Mouse (Mus musculus) CD8-positive naive resting alpha-beta T cell, adult 2 months (primary cell): Measurements from ENCODE around the gene Olfr1205.

Experiments used
- DNase-seq, 2 experiments: peaks; one replicate each; pipeline ENCODE4 v3.0.0; 2022; ENCODE audit warnings: low read depth in 2 of 2, low spot score in 2 of 2

Gene Olfr1205

GRCm38 (mm10) chr2:88829437-88829836 is at the start of gene Olfr1205:
Gene Olfr1205 (plus strand): TSS chr2:88829737.
- DNase-seq: no peak

GRCm38 (mm10) chr2:88792736-88793135 is 36.8 kb upstream of the Olfr1205 start, which contains the start of gene Olfr1201:
Gene Olfr1201 (plus strand): TSS chr2:88793036.
- no peak for DNase-seq

- no peak for DNase-seq
Observed at GRCm38 (mm10) chr2:88814196-88814595, 15.3 kb upstream of the Olfr1205 start, which contains the start of gene Olfr1202. Gene Olfr1202 (plus strand): TSS chr2:88814496.

- no peak for DNase-seq
Observed at GRCm38 (mm10) chr2:88838477-88838876, 8.9 kb downstream of the Olfr1205 start.

GRCm38 (mm10) chr2:88848992-88849391 is 19.5 kb downstream of the Olfr1205 start, which contains the start of gene Olfr1204:
Gene Olfr1204 (plus strand): TSS chr2:88849292.
- DNase-seq: no peak

GRCm38 (mm10) chr2:88862931-88863330 is 33.4 kb downstream of the Olfr1205 start, which contains the start of gene Olfr1206:
Gene Olfr1206 (plus strand): TSS chr2:88863231.
- no peak for DNase-seq
